Mouse (Mus musculus): ENCODE data around the gene Prkg1. TPM values are rescaled to one million over a fixed set of nuclear protein-coding genes. Genes with fewer than 3 reads are reported as not detected.
A peak's percentile ranks its signal among the peaks of the same experiment; 100 is the strongest.

Prkg1 gene
- polyA plus RNA-seq, 1 experiment from 2014 or later, result 3.1 TPM

DNA sequence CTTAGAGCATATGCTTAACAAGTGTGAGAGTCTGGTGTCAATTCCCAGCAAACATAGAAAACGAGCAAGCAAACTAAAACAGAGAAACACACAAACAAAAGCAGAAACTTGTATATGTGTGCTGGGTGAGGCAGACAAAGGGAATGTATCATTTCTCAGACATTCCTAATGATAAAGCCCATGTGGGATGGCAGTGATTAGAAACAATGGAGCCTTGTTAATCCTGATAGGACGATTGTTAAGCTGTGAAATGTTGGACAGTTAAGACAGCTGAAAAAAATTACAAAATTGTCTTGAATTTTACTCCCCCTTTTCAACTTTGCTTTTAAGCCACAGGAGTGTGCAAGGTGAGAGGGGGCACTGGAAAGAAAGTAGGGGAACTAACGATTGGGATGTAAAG, 1133.8 kb downstream of the Prkg1 start:
- 67% methylated on average over 3 of the region's 3 CpGs for WGBS
- H3K27ac ChIP-seq (ENCODE audit: low read length), result no peak overlapping the region
- no peak overlapping the region for H3K4me2 ChIP-seq (replicated peaks; ENCODE audit: low read depth, low read length)
- no peak for ATAC-seq (ENCODE audit: low FRiP score, low TSS enrichment)
- no peaks in the 10 kb centered on the region for H3K9me3 ChIP-seq (ENCODE audit: low read length)
- no peaks in the 10 kb centered on the region for H3K36me3 ChIP-seq (ENCODE audit: insufficient read depth, low read length)
- no peak overlapping the region for H3K4me3 ChIP-seq (ENCODE audit: low read length)
- no peaks in the 10 kb centered on the region for H3K27me3 ChIP-seq (ENCODE audit: insufficient read depth, low read length)
- H3K4me1 ChIP-seq (ENCODE audit: insufficient read depth, low read length), result no peaks in the 10 kb centered on the region
- no peak overlapping the region for H3K9ac ChIP-seq (replicated peaks; ENCODE audit: low read length)

DNA sequence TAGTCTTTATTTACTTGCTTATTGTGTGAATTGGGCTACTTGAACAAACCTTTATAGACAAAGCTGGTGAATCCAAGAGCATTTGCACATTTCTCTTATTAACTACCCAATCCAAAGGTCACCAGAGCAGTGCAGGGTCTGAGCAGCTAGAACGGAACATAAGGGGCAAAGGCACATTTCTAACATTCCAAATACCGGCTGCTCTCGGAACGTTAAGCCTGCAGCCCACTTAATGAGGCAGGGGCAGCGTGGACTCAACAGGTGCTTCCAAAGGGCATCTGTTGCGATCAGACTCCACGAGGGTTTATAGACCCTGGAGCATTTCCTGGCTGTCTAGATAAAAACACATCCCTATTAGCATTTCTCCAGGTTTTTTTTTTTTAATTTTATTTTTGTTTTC, 1138.8 kb downstream of the Prkg1 start:
- no peaks in the 10 kb centered on the region for H3K36me3 ChIP-seq (ENCODE audit: insufficient read depth, low read length)
- 27% methylated on average over 7 of the region's 7 CpGs for WGBS
- 0 out of 2 replicates have a peak, but pooled peaks have one; percentile 69 for ATAC-seq (ENCODE audit: low FRiP score, low TSS enrichment)
- no peak overlapping the region for H3K4me3 ChIP-seq (ENCODE audit: low read length)
- no peak overlapping the region for H3K9ac ChIP-seq (replicated peaks; ENCODE audit: low read length)
- H3K9me3 ChIP-seq (ENCODE audit: low read length), result no peaks in the 10 kb centered on the region
- H3K4me2 ChIP-seq (replicated peaks; ENCODE audit: low read depth, low read length), result no peak overlapping the region
- no peaks in the 10 kb centered on the region for H3K27me3 ChIP-seq (ENCODE audit: insufficient read depth, low read length)
- H3K4me1 ChIP-seq (ENCODE audit: insufficient read depth, low read length), result no peaks in the 10 kb centered on the region
- H3K27ac ChIP-seq (ENCODE audit: low read length), result no peak overlapping the region

DNA sequence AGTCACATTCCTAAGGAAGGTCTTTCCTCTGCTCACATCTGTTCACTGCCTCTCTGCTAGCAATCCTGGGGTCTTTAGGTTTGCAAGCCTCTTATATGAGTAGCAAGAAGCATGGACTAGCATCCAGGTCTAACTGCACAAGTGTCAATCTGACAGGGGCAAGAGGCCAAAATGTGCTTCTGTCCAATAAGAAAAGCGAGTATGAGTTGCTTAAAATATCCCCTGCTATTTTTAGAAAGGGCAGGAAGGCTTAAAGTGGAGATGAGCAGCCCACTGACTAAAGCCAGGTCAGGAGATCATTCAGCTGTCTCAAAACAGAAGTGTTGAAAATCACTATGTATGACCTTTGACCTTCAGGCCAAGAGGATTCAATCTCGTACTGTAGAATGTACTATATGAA, 1139.4 kb downstream of the Prkg1 start:
- Histone ChIP-seq H3K27ac (ENCODE audit: low read length) (no peak overlapping the region), H3K36me3 (ENCODE audit: insufficient read depth, low read length) (no peaks in the 10 kb centered on the region), H3K27me3 (ENCODE audit: insufficient read depth, low read length) (no peaks in the 10 kb centered on the region), H3K4me3 (ENCODE audit: low read length) (no peak overlapping the region), H3K9ac (replicated peaks; ENCODE audit: low read length) (no peak overlapping the region), H3K9me3 (ENCODE audit: low read length) (no peaks in the 10 kb centered on the region), H3K4me1 (ENCODE audit: insufficient read depth, low read length) (no peaks in the 10 kb centered on the region), H3K4me2 (replicated peaks; ENCODE audit: low read depth, low read length) (no peak overlapping the region)
- ATAC-seq (ENCODE audit: low FRiP score, low TSS enrichment), result no peak
- 65% methylated on average over 2 of the region's 2 CpGs for WGBS

DNA sequence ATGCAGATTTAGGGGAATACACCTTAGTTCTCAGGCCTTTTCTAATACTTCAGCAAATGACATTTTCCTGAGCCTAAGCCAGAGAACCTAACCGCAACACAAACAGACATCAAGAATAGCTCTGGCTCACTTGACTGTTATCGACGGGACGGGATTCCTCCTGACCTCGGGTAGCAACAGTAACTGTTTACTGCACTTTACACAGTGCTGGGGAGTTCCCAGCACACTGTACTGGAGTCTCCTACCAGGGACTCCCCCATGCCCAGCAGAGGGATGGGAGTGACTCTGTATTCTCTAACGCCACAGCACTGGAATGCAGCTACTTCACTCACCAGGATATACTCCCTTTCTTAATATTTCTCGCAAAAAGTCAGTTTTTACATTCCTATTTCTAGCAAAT, 1141.2 kb downstream of the Prkg1 start:
- no peak for ATAC-seq (ENCODE audit: low FRiP score, low TSS enrichment)
- Histone ChIP-seq H3K27ac (ENCODE audit: low read length) (no peak overlapping the region), H3K4me2 (replicated peaks; ENCODE audit: low read depth, low read length) (no peak overlapping the region), H3K9ac (replicated peaks; ENCODE audit: low read length) (no peak overlapping the region), H3K4me3 (ENCODE audit: low read length) (no peak overlapping the region), H3K4me1 (ENCODE audit: insufficient read depth, low read length) (no peaks in the 10 kb centered on the region), H3K36me3 (ENCODE audit: insufficient read depth, low read length) (no peaks in the 10 kb centered on the region), H3K27me3 (ENCODE audit: insufficient read depth, low read length) (no peaks in the 10 kb centered on the region), H3K9me3 (ENCODE audit: low read length) (no peaks in the 10 kb centered on the region)
- 65% methylated on average over 7 of the region's 7 CpGs for WGBS

DNA sequence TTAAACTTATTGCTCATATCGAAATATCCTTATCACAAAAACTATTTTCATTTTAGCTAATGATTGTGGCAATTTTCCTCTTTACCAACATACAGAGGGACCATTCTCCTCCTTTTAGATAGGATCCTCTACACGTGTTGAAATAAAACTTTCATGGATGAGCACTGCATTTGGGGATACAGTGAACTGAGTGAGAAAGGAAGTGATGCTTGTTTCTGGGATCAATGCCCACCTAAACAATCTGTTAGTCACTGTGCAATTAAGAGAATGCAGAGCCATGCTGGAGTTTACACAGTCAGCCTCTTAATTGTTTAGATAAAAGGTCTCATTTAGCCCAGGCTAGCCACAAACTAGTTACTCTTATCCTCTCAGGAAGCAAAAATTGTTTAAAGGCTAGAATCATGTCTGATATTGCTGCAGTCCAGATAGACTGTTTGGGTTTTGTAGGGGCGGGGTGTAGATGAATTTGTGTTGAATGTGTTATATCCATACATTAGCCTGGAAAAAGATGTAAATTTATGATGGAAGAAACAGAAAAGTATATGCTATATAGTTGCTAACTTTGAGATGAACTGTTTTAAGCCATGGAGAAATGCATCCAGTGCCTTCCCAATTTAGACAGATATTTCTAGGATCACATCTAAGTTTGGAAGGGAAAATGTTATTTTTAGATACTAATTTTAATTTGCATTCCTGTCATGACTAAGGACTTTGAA, 1151.5 kb downstream of the Prkg1 start:
- no peak overlapping the region for H3K4me3 ChIP-seq (ENCODE audit: low read length)
- no peak for ATAC-seq (ENCODE audit: low FRiP score, low TSS enrichment)
- no peak overlapping the region for H3K9ac ChIP-seq (replicated peaks; ENCODE audit: low read length)
- no peaks in the 10 kb centered on the region for H3K4me1 ChIP-seq (ENCODE audit: insufficient read depth, low read length)
- 82% methylated on average over 3 of the region's 3 CpGs for WGBS
- no peaks in the 10 kb centered on the region for H3K36me3 ChIP-seq (ENCODE audit: insufficient read depth, low read length)
- H3K27ac ChIP-seq (ENCODE audit: low read length), result no peak overlapping the region
- no peaks in the 10 kb centered on the region for H3K27me3 ChIP-seq (ENCODE audit: insufficient read depth, low read length)
- no peaks in the 10 kb centered on the region for H3K9me3 ChIP-seq (ENCODE audit: low read length)
- H3K4me2 ChIP-seq (replicated peaks; ENCODE audit: low read depth, low read length), result no peak overlapping the region

DNA sequence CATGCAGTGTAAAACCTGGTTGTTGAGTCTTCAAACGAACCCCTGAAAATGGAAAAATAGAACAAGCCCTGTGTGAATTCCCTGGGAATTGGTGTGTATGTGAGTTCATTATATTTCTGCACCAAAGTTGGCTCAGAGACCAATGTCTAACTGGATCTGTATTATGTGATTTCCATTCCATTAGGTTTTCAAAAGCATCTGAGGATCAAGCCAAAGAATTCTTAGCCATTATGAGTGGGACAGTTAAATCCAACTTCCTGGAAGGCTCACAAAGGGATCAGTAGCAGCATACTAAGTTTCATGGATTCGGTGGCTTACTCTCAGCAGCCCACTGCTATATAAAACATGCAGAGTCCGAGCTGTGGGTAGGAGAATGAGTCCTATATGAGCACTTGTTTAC, 1178.5 kb downstream of the Prkg1 start:
- Histone ChIP-seq H3K36me3 (ENCODE audit: insufficient read depth, low read length) (no peaks in the 10 kb centered on the region), H3K9ac (replicated peaks; ENCODE audit: low read length) (no peak overlapping the region), H3K27ac (ENCODE audit: low read length) (no peak overlapping the region), H3K4me2 (replicated peaks; ENCODE audit: low read depth, low read length) (no peak overlapping the region), H3K4me3 (ENCODE audit: low read length) (no peak overlapping the region), H3K4me1 (ENCODE audit: insufficient read depth, low read length) (no peaks in the 10 kb centered on the region), H3K9me3 (ENCODE audit: low read length) (no peaks in the 10 kb centered on the region), H3K27me3 (ENCODE audit: insufficient read depth, low read length) (no peaks in the 10 kb centered on the region)
- WGBS, result 85% methylated on average over 3 of the region's 3 CpGs
- ATAC-seq (ENCODE audit: low FRiP score, low TSS enrichment), result no peak

DNA sequence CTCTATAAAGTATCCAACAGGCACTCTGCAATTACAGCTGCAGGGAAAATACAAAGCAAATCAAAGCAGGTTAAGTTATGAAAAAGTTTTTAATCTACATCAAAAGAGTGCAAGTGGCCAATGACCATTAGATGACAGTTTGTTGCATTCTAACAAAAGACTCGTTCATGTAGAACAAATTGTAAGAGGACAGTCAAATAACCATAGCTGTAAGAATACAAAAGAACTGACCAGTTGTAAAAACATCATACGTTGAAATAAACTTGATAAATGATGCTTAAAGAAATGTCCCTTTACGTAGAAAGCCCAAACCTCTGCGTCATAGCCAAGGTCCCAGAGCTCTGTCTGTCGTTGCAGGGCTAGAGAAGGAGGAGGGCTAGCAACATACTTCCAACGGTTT, 1200.3 kb downstream of the Prkg1 start:
- no peak overlapping the region for H3K9ac ChIP-seq (replicated peaks; ENCODE audit: low read length)
- 67% methylated on average over 6 of the region's 6 CpGs for whole genome bisulfite sequencing
- H3K4me1 ChIP-seq (ENCODE audit: insufficient read depth, low read length), result no peaks in the 10 kb centered on the region
- no peak for ATAC-seq (ENCODE audit: low FRiP score, low TSS enrichment)
- H3K4me2 ChIP-seq (replicated peaks; ENCODE audit: low read depth, low read length), result no peak overlapping the region
- H3K27me3 ChIP-seq (ENCODE audit: insufficient read depth, low read length), result no peaks in the 10 kb centered on the region
- no peak overlapping the region for H3K27ac ChIP-seq (ENCODE audit: low read length)
- H3K36me3 ChIP-seq (ENCODE audit: insufficient read depth, low read length), result no peaks in the 10 kb centered on the region
- no peaks in the 10 kb centered on the region for H3K9me3 ChIP-seq (ENCODE audit: low read length)
- H3K4me3 ChIP-seq (ENCODE audit: low read length), result no peak overlapping the region

DNA sequence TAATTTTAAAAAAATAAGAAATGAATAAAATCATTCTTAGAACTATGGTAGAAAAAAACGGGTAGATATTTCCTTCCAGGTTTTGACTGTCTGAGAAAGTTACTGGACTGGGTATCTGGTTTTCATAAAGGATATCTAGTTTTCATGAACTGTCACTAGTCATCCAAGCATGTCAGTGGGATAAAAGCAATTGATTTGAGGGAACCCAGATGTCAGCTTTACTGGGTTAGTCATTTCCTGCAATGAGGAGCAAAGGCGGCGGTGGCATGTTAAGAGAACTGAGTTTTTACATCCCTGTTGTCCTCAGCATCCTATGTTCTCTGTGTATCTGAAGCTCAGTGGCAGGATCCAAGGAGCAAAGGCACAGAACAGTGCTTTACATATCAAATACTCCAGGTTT, 1201.0 kb downstream of the Prkg1 start:
- Histone ChIP-seq H3K9me3 (ENCODE audit: low read length) (no peaks in the 10 kb centered on the region), H3K4me1 (ENCODE audit: insufficient read depth, low read length) (no peaks in the 10 kb centered on the region), H3K27ac (ENCODE audit: low read length) (no peak overlapping the region), H3K27me3 (ENCODE audit: insufficient read depth, low read length) (no peaks in the 10 kb centered on the region), H3K36me3 (ENCODE audit: insufficient read depth, low read length) (no peaks in the 10 kb centered on the region), H3K9ac (replicated peaks; ENCODE audit: low read length) (no peak overlapping the region), H3K4me3 (ENCODE audit: low read length) (no peak overlapping the region), H3K4me2 (replicated peaks; ENCODE audit: low read depth, low read length) (no peak overlapping the region)
- 79% methylated on average over 3 of the region's 3 CpGs for WGBS
- ATAC-seq (ENCODE audit: low FRiP score, low TSS enrichment), result no peak

DNA sequence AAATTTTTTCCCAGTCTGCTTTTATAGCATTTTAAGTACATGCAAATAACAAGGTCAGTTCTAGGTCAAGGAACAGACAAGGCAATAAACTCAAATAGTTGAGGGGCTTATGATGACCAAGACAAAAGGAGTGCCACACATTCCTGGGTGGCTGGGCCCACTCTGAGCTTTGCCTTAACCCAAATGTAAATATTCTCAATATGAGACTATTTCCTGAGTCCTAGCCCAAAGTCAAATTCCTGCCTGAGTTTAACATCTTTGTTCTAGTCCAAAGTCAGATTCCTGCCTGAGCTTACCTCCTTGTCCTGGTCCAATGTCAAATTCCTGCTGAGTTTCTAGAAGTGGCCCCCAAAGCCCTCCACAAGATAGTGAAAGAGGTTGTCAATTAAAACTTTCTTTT, 1206.8 kb downstream of the Prkg1 start:
- Histone ChIP-seq H3K9ac (replicated peaks; ENCODE audit: low read length) (no peak overlapping the region), H3K9me3 (ENCODE audit: low read length) (no peaks in the 10 kb centered on the region), H3K27ac (ENCODE audit: low read length) (no peak overlapping the region), H3K4me1 (ENCODE audit: insufficient read depth, low read length) (peaks cover 7% of the 10 kb centered on the region; the same call in 1 of the 2 replicates), H3K4me3 (ENCODE audit: low read length) (no peak overlapping the region), H3K27me3 (ENCODE audit: insufficient read depth, low read length) (no peaks in the 10 kb centered on the region), H3K36me3 (ENCODE audit: insufficient read depth, low read length) (no peaks in the 10 kb centered on the region), H3K4me2 (replicated peaks; ENCODE audit: low read depth, low read length) (no peak overlapping the region)
- ATAC-seq (ENCODE audit: low FRiP score, low TSS enrichment), result no peak

DNA sequence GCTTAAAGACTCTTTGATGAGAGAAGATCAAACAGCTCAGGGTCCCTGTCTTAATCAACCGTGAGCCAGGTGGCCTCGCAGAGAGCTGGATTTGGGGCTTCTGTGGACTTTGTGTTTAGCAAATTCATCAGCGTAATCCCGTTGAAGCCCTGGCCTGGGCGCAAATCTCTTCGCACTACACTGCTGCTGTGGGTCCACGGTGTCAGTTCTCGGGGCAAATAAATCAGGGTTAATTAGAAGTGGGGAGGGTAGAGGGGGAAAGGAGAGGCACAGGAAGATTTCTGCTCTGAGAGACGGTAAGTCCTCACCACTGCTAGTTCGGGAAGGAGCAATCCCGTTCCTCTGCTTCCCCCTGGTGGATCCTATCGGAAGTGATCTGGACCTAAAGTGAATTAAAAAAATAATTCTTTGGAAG, 1210.4 kb downstream of the Prkg1 start:
- peak; percentile 77; the same call in 1 of the 2 replicates for ATAC-seq (ENCODE audit: low FRiP score, low TSS enrichment)
- Histone ChIP-seq H3K27me3 (ENCODE audit: insufficient read depth, low read length) (peaks cover 7% of the 10 kb centered on the region), H3K9ac (replicated peaks; ENCODE audit: low read length) (peak overlapping the region; percentile 59), H3K9me3 (ENCODE audit: low read length) (no peaks in the 10 kb centered on the region), H3K4me1 (ENCODE audit: insufficient read depth, low read length) (peaks cover 16% of the 10 kb centered on the region), H3K27ac (ENCODE audit: low read length) (no peak overlapping the region), H3K4me3 (ENCODE audit: low read length) (peak overlapping the region; percentile 37), H3K36me3 (ENCODE audit: insufficient read depth, low read length) (no peaks in the 10 kb centered on the region), H3K4me2 (replicated peaks; ENCODE audit: low read depth, low read length) (peak overlapping the region; percentile 66)
- WGBS, result 2% methylated on average over 12 of the region's 12 CpGs
